Mouse (Mus musculus): Measurements from ENCODE around the gene Sort1. TPM values are rescaled to one million over a fixed set of nuclear protein-coding genes. Genes with fewer than 3 reads are reported as not detected.
"Not testable (repeated sequence)": the region's sequence is repeated elsewhere in the genome, so short reads cannot be mapped to it uniquely, and the experiment has no call there.

Gene Sort1
- 11.4 and 13.5 TPM in 2 replicates for polyA plus RNA-seq (2014; fragmentation: Nextera tagmentation; extraction: Ambion mirVana)

- WGBS: under 1% methylated on average over 83 of the region's 109 CpGs
- Histone ChIP-seq H3K36me3 (ENCODE audit: control insufficient read depth, insufficient read depth, low read length) (peaks cover 4% of the 10 kb centered on the region; the same call in 1 of the 2 replicates), H3K4me1 (replicated peaks; ENCODE audit: control insufficient read depth, insufficient read depth, low read length) (peaks cover 30% of the 10 kb centered on the region), H3K4me2 (ENCODE audit: low read length) (peak within 1 kb of the TSS; percentile 94), H3K27me3 (replicated peaks; ENCODE audit: control insufficient read depth, insufficient read depth, low read length) (no peaks in the 10 kb centered on the region), H3K9ac (ENCODE audit: low read length) (peak within 1 kb of the TSS; percentile 70), H3K9me3 (ENCODE audit: control insufficient read depth, low read length) (no peaks in the 10 kb centered on the region), H3K27ac (ENCODE audit: low read depth) (peak within 1 kb of the TSS; percentile 76), H3K4me3 (ENCODE audit: low read depth, low read length) (peak within 1 kb of the TSS; percentile 79)
- DNase-seq (ENCODE audit: low spot score) (peak; percentile 93), ATAC-seq (replicated peaks; ENCODE audit: low FRiP score, low TSS enrichment, low read depth) (peak; percentile 98)
These were observed at the start of gene Sort1 for GRCm38 (mm10) chr3:108283781-108284601. Sort1 (plus strand) TSS chr3:108284082.

- not testable (repeated sequence) for ATAC-seq (replicated peaks; ENCODE audit: low FRiP score, low TSS enrichment, low read depth); H3K9ac ChIP-seq (ENCODE audit: low read length); DNase-seq (ENCODE audit: low spot score); H3K36me3 ChIP-seq (ENCODE audit: control insufficient read depth, insufficient read depth, low read length); H3K9me3 ChIP-seq (ENCODE audit: control insufficient read depth, low read length); H3K27me3 ChIP-seq (replicated peaks; ENCODE audit: control insufficient read depth, insufficient read depth, low read length); H3K4me1 ChIP-seq (replicated peaks; ENCODE audit: control insufficient read depth, insufficient read depth, low read length); H3K4me2 ChIP-seq (ENCODE audit: low read length); H3K27ac ChIP-seq (ENCODE audit: low read depth); H3K4me3 ChIP-seq (ENCODE audit: low read depth, low read length)
- WGBS: 82% methylated on average over 4 of the region's 4 CpGs
These were observed 46.3 kb upstream of the Sort1 start for GRCm38 (mm10) chr3:108237474-108238102.

GRCm38 (mm10) chr3:108241243-108241839 lies 42.5 kb upstream of the Sort1 start:
- H3K27ac ChIP-seq (ENCODE audit: low read depth): no peak overlapping the region
- WGBS: 88% methylated on average over 3 of the region's 3 CpGs
- H3K27me3 ChIP-seq (replicated peaks; ENCODE audit: control insufficient read depth, insufficient read depth, low read length): no peaks in the 10 kb centered on the region
- no peak for ATAC-seq (replicated peaks; ENCODE audit: low FRiP score, low TSS enrichment, low read depth)
- no peaks in the 10 kb centered on the region for H3K36me3 ChIP-seq (ENCODE audit: control insufficient read depth, insufficient read depth, low read length)
- no peak overlapping the region for H3K9ac ChIP-seq (ENCODE audit: low read length)
- no peaks in the 10 kb centered on the region for H3K4me1 ChIP-seq (replicated peaks; ENCODE audit: control insufficient read depth, insufficient read depth, low read length)
- no peak overlapping the region for H3K4me2 ChIP-seq (ENCODE audit: low read length)
- H3K4me3 ChIP-seq (ENCODE audit: low read depth, low read length): no peak overlapping the region
- no peak for DNase-seq (ENCODE audit: low spot score)
- no peaks in the 10 kb centered on the region for H3K9me3 ChIP-seq (ENCODE audit: control insufficient read depth, low read length)

GRCm38 (mm10) chr3:108246857-108247256 lies 37.0 kb upstream of the Sort1 start:
- Histone ChIP-seq H3K9ac (ENCODE audit: low read length) (no peak overlapping the region), H3K9me3 (ENCODE audit: control insufficient read depth, low read length) (no peaks in the 10 kb centered on the region), H3K27ac (ENCODE audit: low read depth) (no peak overlapping the region), H3K4me1 (replicated peaks; ENCODE audit: control insufficient read depth, insufficient read depth, low read length) (no peaks in the 10 kb centered on the region), H3K4me2 (ENCODE audit: low read length) (no peak overlapping the region), H3K27me3 (replicated peaks; ENCODE audit: control insufficient read depth, insufficient read depth, low read length) (no peaks in the 10 kb centered on the region), H3K36me3 (ENCODE audit: control insufficient read depth, insufficient read depth, low read length) (no peaks in the 10 kb centered on the region), H3K4me3 (ENCODE audit: low read depth, low read length) (no peak overlapping the region)
- DNase-seq (ENCODE audit: low spot score) (no peak), ATAC-seq (replicated peaks; ENCODE audit: low FRiP score, low TSS enrichment, low read depth) (no peak)
- WGBS: 81% methylated on average over 2 of the region's 2 CpGs

- peak; percentile 99 for ATAC-seq (replicated peaks; ENCODE audit: low FRiP score, low TSS enrichment, low read depth)
- H3K4me3 ChIP-seq (ENCODE audit: low read depth, low read length): peak within 1 kb of the TSS; percentile 94
- H3K9ac ChIP-seq (ENCODE audit: low read length): peak within 1 kb of the TSS; percentile 90
- WGBS: under 1% methylated on average over 79 of the region's 79 CpGs
- peak; percentile 96 for DNase-seq (ENCODE audit: low spot score)
- H3K36me3 ChIP-seq (ENCODE audit: control insufficient read depth, insufficient read depth, low read length): peaks cover 7% of the 10 kb centered on the region; the same call in 1 of the 2 replicates
- no peaks in the 10 kb centered on the region for H3K27me3 ChIP-seq (replicated peaks; ENCODE audit: control insufficient read depth, insufficient read depth, low read length)
- H3K4me2 ChIP-seq (ENCODE audit: low read length): peak within 1 kb of the TSS; percentile 69
- H3K4me1 ChIP-seq (replicated peaks; ENCODE audit: control insufficient read depth, insufficient read depth, low read length): peaks cover 9% of the 10 kb centered on the region; the same call in 1 of the 2 replicates
- no peaks in the 10 kb centered on the region for H3K9me3 ChIP-seq (ENCODE audit: control insufficient read depth, low read length)
- H3K27ac ChIP-seq (ENCODE audit: low read depth): no peak within 1 kb of the TSS
These were observed 26.9 kb upstream of the Sort1 start, which contains the start of gene Psma5 for GRCm38 (mm10) chr3:108256719-108257637. Psma5 (plus strand) TSS chr3:108256926.

GRCm38 (mm10) chr3:108257831-108258500 lies 25.9 kb upstream of the Sort1 start:
- Histone ChIP-seq H3K27me3 (replicated peaks; ENCODE audit: control insufficient read depth, insufficient read depth, low read length) (no peaks in the 10 kb centered on the region), H3K27ac (ENCODE audit: low read depth) (no peak overlapping the region), H3K4me3 (ENCODE audit: low read depth, low read length) (peak overlapping the region; percentile 94), H3K4me2 (ENCODE audit: low read length) (peak overlapping the region; percentile 69), H3K9ac (ENCODE audit: low read length) (peak overlapping the region; percentile 90), H3K9me3 (ENCODE audit: control insufficient read depth, low read length) (no peaks in the 10 kb centered on the region), H3K4me1 (replicated peaks; ENCODE audit: control insufficient read depth, insufficient read depth, low read length) (peaks cover 9% of the 10 kb centered on the region; the same call in 1 of the 2 replicates), H3K36me3 (ENCODE audit: control insufficient read depth, insufficient read depth, low read length) (peaks cover 15% of the 10 kb centered on the region)
- ATAC-seq (replicated peaks; ENCODE audit: low FRiP score, low TSS enrichment, low read depth) (no peak), DNase-seq (ENCODE audit: low spot score) (no peak)
- WGBS: 68% methylated on average over 3 of the region's 3 CpGs

GRCm38 (mm10) chr3:108259319-108259718 lies 24.6 kb upstream of the Sort1 start:
- no peak overlapping the region for H3K4me2 ChIP-seq (ENCODE audit: low read length)
- no peak for DNase-seq (ENCODE audit: low spot score)
- ATAC-seq (replicated peaks; ENCODE audit: low FRiP score, low TSS enrichment, low read depth): no peak
- no peak overlapping the region for H3K27ac ChIP-seq (ENCODE audit: low read depth)
- peaks cover 9% of the 10 kb centered on the region; the same call in 1 of the 2 replicates for H3K4me1 ChIP-seq (replicated peaks; ENCODE audit: control insufficient read depth, insufficient read depth, low read length)
- no peaks in the 10 kb centered on the region for H3K27me3 ChIP-seq (replicated peaks; ENCODE audit: control insufficient read depth, insufficient read depth, low read length)
- H3K4me3 ChIP-seq (ENCODE audit: low read depth, low read length): no peak overlapping the region
- WGBS: 77% methylated on average over 3 of the region's 3 CpGs
- H3K36me3 ChIP-seq (ENCODE audit: control insufficient read depth, insufficient read depth, low read length): peaks cover 27% of the 10 kb centered on the region
- H3K9me3 ChIP-seq (ENCODE audit: control insufficient read depth, low read length): no peaks in the 10 kb centered on the region
- H3K9ac ChIP-seq (ENCODE audit: low read length): no peak overlapping the region
